Mouse (Mus musculus): Measurements from ENCODE around the gene Cd3d.

GRCm38 (mm10) chr9:44946185-44946695, 35.3 kb upstream of the Cd3d start:
- no peak for TF ChIP-seq POLR2AphosphoS2 (IDR thresholded peaks at IDR 0.05; ENCODE audit: insufficient read length, low read depth)
- TF ChIP-seq TCF12 (IDR thresholded peaks at IDR 0.05; ENCODE audit: insufficient read depth, poor library complexity, severe bottlenecking), result no peak
- no peak for TF ChIP-seq POLR2A (IDR thresholded peaks at IDR 0.05; ENCODE audit: insufficient read length, low read depth)
- no peak for TF ChIP-seq E2F4 (IDR thresholded peaks at IDR 0.05; ENCODE audit: insufficient read depth)
- no peak for TF ChIP-seq CEBPB (IDR thresholded peaks at IDR 0.05; ENCODE audit: insufficient read depth, poor library complexity, severe bottlenecking)
- no peak for TF ChIP-seq USF1 (IDR thresholded peaks at IDR 0.05; ENCODE audit: low read depth)
- TF ChIP-seq MYOG (IDR thresholded peaks at IDR 0.05; ENCODE audit: control insufficient read depth in 1 of 3, insufficient read depth in 1 of 3, insufficient read length in 2 of 3, low read depth in 2 of 3), result no peak
- TF ChIP-seq MYOD1 (IDR thresholded peaks at IDR 0.05; ENCODE audit: control insufficient read depth in 1 of 3, insufficient read length in 2 of 3, low read depth in 2 of 3), result no peak
- no peak for TF ChIP-seq MAX (IDR thresholded peaks at IDR 0.05; ENCODE audit: low read depth)
- TF ChIP-seq REST (IDR thresholded peaks at IDR 0.05; ENCODE audit: insufficient read depth, insufficient read length), result no peak

All from myocyte (in vitro differentiated cells).